Mouse (Mus musculus): ENCODE data around the gene Ccnt1.

DNA sequence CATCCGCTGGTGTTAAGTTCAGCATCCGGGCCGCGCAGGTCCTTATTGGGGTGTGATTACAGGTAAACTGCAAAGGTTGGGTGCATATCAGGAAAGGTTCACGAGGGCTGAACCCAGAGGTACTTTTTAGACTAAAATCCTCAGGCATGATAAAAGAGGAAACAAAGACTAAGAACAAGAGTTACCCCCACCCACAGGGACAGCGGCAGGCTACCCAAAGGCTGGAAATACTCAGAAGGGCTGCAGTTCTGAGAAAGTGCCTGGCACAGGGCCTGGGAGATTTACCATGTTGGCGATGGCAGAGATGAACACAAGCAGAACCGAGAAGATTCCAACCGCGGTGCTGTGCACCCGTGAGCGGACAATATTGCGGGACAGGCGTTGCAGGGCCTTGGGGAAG is 25.9 kb upstream of the Ccnt1 start:
- TF ChIP-seq CTCF (IDR thresholded peaks at IDR 0.05; ENCODE audit: borderline replicate concordance, control insufficient read depth, extremely low read depth, insufficient read depth, low read length, poor library complexity) (no peak), POLR2A (IDR thresholded peaks at IDR 0.05; ENCODE audit: control insufficient read depth, extremely low read depth, insufficient read depth, low read length, poor library complexity) (no peak)
